Mouse (Mus musculus): ENCODE data around the gene Stfa2. TPM values are rescaled to one million over a fixed set of nuclear protein-coding genes. Genes with fewer than 3 reads are reported as not detected.
"Not testable (repeated sequence)": the region's sequence is repeated elsewhere in the genome, so short reads cannot be mapped to it uniquely, and the experiment has no call there.

The Stfa2 gene
- total RNA-seq (2017) = 1.2 TPM in 1 of 2 replicates, not detected in the other

- ATAC-seq (ENCODE audit: extremely low read depth, insufficient number of reproducible peaks, low FRiP score, poor library complexity, severe bottlenecking) = no peak
Measured at GRCm38 (mm10) chr16:36408357-36408756, at the start of gene Stfa2. TSS of gene Stfa2 (minus strand) at chr16:36408457.

GRCm38 (mm10) chr16:36455342-36455802 lies 47.1 kb upstream of the Stfa2 start, which contains the start of gene Stfa3:
TSS of gene Stfa3 (minus strand) at chr16:36455392.
- ATAC-seq (ENCODE audit: extremely low read depth, insufficient number of reproducible peaks, low FRiP score, poor library complexity, severe bottlenecking) = no peak

GRCm38 (mm10) chr16:36420979-36421378 lies 12.7 kb upstream of the Stfa2 start:
- ATAC-seq (ENCODE audit: extremely low read depth, insufficient number of reproducible peaks, low FRiP score, poor library complexity, severe bottlenecking) = not testable (repeated sequence)

- ATAC-seq (ENCODE audit: extremely low read depth, insufficient number of reproducible peaks, low FRiP score, poor library complexity, severe bottlenecking) = no peak
Measured at GRCm38 (mm10) chr16:36389060-36389459, 19.2 kb downstream of the Stfa2 start.

GRCm38 (mm10) chr16:36367648-36368047 lies 40.6 kb downstream of the Stfa2 start, which contains the start of gene BC100530:
TSS of gene BC100530 (minus strand) at chr16:36367748.
- ATAC-seq (ENCODE audit: extremely low read depth, insufficient number of reproducible peaks, low FRiP score, poor library complexity, severe bottlenecking) = not testable (repeated sequence)

Other genes with a start within 250 kb of the Stfa2 start
- 190 and 204 TPM in 2 replicates for gene Gm5483, start 224.2 kb downstream of the Stfa2 start, total RNA-seq (2017)
- gene Gm5416, start 198.1 kb downstream of the Stfa2 start, total RNA-seq (2017) = 2.7 TPM in 1 of 2 replicates, not detected in the other
- 3.3 TPM in 1 of 2 replicates, not detected in the other for gene 2010005H15Rik, start 187.0 kb downstream of the Stfa2 start, total RNA-seq (2017)
- 15.6 and 16.3 TPM in 2 replicates for gene Stfa1, start 131.5 kb downstream of the Stfa2 start, total RNA-seq (2017)
- gene BC117090, start 74.1 kb downstream of the Stfa2 start, total RNA-seq (2017) = not detected in 2 replicates
- gene BC100530, start 40.7 kb downstream of the Stfa2 start, total RNA-seq (2017) = 10.0 and 11.0 TPM in 2 replicates
- 2.5 and 4.3 TPM in 2 replicates for gene Stfa3, start 46.9 kb upstream of the Stfa2 start, total RNA-seq (2017)
- not detected in 2 replicates for gene Casr, start 153.7 kb upstream of the Stfa2 start, total RNA-seq (2017)

Measured in neutrophil, adult 5-6 weeks (primary cell).